Mouse (Mus musculus) thymus, postnatal 10 days (tissue): ENCODE data around the gene Nubp1.

Experiments
- DNase-seq, 2 experiments: peaks; one replicate each; pipeline ENCODE4 v3.0.0; 2021; ENCODE audit warnings: low spot score in 2 of 2

Nubp1 gene

GRCm38 (mm10) chr16:10411764-10412746 is at the start of gene Nubp1:
Gene Nubp1 (plus strand): TSS chr16:10411948.
- peak; percentile 82 to 86 for DNase-seq

- no peak for DNase-seq
These were observed 48.7 kb upstream of the Nubp1 start for GRCm38 (mm10) chr16:10363061-10363460.

DNA sequence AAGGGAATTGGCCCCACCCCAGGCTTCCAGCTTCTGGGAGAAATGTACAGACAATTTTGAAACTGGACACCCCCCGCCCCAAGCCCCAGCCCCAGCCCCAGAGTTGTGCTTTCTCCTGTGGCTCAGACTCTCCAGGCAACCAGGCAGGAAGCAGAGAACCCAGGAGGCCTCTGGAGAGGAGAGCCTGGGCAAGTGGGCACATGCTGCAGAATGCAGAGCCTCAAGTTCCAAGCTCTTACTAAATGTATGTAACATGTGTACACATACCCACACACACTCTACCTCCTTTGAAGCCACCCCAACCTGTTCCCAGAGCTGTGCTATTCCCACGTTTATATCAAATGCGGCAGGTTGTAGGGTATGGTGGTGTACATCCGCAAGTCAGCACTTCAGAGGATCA is 46.0 kb upstream of the Nubp1 start:
- no peak for DNase-seq

- no peak for DNase-seq
These were observed 45.2 kb upstream of the Nubp1 start for GRCm38 (mm10) chr16:10366240-10367217.

GRCm38 (mm10) chr16:10369468-10369934 is 42.2 kb upstream of the Nubp1 start:
- no peak for DNase-seq

GRCm38 (mm10) chr16:10369996-10370395 is 41.8 kb upstream of the Nubp1 start:
- no peak for DNase-seq

GRCm38 (mm10) chr16:10372372-10372771 is 39.4 kb upstream of the Nubp1 start:
- DNase-seq = no peak

- DNase-seq = no peak
These were observed 37.3 kb upstream of the Nubp1 start for GRCm38 (mm10) chr16:10374254-10375011.

GRCm38 (mm10) chr16:10377286-10377685 is 34.5 kb upstream of the Nubp1 start:
- no peak for DNase-seq

DNA sequence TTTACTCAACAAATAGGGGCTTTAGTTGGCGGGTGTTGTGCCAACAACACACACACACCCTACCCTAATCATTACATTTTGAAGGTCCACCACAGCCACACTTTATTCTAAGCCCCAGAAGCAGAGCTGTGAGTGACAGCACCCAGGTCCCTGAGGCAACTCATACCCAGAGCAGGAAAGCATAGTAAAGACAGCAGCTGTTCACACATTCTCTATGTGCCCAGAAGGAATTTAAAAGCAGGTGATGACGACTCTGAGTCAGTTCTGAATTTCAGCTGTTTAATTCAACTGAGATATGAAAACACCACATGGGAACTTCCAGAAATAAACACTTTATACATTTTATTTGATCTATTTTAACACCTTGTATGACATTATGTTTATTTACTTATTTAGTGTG is 32.2 kb upstream of the Nubp1 start:
- no peak for DNase-seq

DNA sequence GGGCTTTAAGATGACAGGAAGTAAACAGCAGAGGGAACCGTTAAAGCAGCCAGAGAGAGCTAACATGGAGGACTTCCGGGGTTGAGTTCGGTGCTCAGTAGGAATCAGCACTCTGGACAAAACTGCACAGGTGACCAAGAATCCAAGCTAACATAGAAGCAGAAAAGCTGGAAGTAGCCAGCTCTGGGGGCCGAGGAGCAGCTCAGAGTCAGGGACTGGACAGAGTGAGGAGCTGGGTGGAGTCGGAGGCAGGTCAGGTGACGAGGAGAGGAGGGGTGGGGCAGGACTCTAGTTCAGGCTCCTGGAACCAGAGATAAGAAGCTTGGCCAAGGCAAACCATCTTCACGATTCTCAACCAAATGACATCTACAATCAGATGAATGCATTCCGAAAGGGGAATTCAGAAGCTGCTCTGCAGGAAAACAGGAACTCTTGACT is 27.7 kb upstream of the Nubp1 start:
- no peak for DNase-seq

DNA sequence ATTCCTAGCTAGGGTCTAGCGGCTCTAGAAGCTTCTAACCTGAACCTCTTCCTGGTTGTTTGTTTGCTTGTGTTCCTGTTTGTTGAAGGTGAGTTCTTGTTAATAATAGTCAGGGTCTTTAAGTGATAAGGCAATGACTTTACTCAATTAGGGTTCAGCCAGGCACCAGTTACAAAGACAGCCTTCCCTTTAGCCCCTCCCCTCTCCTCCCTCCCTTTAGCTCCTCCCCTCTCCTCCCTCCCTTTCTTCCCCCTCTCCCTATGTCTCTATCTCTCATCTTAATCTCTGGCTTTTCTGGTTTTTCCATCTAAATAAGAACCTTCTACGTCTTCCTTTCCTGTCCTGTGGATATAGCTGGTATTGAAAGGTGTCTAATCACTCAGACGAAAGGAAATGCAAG is 27.2 kb upstream of the Nubp1 start:
- DNase-seq = no peak

DNA sequence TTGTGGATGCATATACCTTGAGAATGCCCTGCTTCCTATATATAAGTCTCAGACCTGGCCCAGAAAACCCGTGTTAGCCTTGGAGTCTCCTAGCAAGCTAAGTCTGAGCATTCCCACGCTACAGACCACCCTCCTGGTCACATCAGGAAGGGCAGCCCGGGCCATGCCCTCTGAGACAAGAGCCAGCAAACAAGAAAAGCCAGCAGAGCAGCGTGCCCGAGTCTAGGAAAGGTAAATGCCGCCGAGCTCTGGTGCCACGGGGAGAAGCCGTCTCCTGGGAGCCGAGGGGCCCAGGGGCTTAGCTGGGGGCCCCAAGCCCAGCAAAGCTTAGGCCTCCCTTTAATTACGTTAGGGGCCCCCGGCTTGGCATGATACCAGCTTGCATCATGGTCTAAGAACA is 26.5 kb upstream of the Nubp1 start:
- DNase-seq = no peak

DNA sequence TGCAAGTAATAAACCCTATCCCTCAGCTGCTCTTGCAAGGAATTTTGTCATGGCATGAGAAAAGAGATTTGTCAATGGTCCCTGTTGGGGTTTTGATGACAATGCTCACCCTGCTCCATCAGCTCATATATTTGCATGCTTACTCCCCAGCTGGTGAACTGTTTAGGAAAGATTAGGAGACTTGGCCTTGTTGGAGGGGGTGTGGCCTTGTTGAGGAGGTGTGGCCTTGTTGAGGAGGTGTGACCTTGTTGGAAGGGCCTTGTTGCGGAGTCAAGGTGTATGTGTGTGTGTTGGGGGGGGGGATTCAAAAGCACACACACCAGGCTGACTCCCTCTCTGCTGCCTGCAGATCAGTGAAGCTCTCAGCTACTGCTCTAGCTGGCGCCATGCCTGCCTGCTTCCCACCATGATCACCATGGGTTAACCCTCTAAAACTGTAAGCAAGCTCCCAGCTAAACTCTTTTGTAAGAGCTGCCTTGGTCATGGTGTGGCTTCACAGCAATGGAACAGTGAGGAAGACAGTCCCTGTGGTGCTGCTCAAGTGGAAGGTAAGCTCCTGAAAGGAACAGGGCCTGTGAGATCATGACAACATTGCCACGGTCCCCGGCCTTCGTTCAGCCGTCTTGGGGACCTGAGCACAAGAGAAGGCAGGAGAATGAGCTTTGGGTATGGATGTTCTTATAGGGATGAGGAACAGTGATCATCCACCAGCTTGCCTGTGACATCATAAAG is 22.9 kb upstream of the Nubp1 start:
- DNase-seq = no peak

DNA sequence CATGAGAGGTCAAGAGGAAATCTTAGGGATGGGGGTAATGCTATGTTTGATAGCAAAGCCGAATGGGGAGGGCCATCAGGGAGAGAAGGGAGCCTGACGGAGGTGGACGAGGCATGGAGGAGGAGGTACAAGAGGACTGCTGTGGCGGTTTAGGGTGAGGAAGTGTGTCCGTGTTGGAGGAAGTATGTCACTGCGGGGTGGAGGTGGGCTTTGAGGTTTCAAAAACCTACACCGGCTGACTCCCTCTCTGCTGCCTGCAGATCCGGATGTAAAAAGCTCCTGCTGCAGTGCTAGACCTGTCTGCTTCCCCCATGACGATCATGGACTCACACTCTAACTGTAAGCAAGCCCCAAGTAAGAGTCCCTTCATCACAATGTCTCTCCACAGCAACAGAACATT is 19.2 kb upstream of the Nubp1 start:
- DNase-seq = peak in 1 of 2 experiments; percentile 19

DNA sequence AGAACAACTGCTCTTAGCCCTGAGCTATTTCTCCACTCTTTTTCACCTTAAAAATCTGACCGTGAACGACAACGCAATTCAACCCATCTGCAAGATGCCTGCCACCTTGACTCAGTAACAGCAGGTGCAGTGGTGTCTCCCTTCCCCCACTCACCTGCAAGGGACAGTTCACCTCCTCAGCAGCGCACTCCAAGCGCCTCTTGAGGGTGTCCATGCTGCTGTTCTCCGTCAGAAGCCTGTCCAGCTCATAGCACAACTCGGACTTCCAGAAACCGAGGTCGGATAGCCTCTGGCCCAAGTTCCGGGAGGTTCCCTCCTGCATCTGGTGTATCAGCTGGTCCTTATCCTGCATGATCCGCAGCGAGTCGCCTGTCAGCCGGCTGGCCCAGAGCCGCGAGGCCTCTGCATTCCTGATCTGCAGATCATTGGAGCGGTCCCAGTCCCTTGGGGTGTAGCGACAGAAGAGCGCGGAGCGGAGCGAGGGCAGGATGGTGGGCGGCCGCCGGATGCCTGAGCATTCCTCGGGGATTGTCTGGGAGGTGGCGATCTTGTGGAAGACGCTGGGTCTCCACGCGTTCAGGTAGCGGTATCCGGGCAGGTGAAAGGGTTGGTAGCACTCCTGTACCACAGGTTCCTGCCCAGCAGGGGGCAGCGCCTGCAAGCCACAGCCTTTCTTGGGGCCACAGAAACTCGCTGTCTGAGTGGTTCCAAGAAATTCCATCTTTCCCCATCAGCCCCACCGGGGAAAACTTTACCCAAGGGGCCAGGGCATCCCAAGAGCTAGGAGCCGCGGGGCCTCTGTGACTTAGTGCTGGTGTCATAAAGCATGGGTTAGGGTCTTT is 16.8 kb upstream of the Nubp1 start, which contains the start of gene Tekt5:
TSS of gene Tekt5 (minus strand) at position 792 of the 842 bp plus-strand sequence.
- DNase-seq = peak in 1 of 2 experiments; percentile 46

DNA sequence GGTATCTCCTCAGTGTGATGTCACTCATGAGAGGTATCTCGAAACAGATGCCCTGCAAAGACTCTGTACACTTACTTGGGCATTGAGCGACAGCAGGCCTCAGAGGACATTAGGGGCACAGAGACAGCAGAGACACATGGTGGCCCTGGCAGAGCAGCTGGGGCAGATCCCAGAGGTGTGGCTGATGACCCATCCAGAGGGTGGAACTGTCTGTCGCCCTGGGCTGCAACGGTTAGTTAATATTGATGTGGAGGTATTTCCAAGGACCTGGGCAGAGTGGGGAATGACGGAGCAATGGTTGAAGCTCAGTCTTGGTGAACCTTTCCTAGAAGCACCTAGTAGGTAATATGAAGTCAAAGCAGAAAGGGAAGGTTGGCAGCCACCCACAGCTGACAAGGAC is 13.0 kb upstream of the Nubp1 start:
- DNase-seq = no peak

- DNase-seq = peak; percentile 65 to 83
These were observed 12.6 kb upstream of the Nubp1 start for GRCm38 (mm10) chr16:10399160-10399559.

GRCm38 (mm10) chr16:10415976-10416375 is 4.2 kb downstream of the Nubp1 start:
- no peak for DNase-seq

- no peak for DNase-seq
These were observed 5.1 kb downstream of the Nubp1 start for GRCm38 (mm10) chr16:10416866-10417265.
